Mouse (Mus musculus): ENCODE data around the gene Gosr1.

DNA sequence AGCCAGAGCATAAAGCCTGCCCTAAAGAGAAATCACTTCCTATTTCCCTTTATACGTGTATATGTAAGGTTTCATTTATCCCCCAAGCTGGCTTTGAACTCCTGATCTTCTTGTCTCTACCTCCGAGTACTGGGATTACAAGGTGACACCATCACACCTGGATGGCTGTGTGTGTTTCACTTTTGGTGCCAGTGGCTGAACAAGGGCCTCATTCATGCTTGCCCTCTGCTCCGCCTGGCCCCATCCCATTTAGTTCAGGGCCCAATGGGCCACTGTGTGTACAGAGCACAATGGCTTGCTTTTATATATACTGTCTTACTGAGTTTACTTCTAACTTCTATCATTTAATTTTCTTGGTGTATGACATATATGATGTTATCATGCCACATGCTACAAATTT is 11.1 kb downstream of the Gosr1 start:
- no peak for TF ChIP-seq CTCF (IDR thresholded peaks at IDR 0.05; ENCODE audit: extremely low read depth, insufficient read depth, low read length)
- no peak for TF ChIP-seq POLR2A (IDR thresholded peaks at IDR 0.05; ENCODE audit: extremely low read depth, insufficient read depth, low read length)

Data from cortical plate, adult 2 months (tissue).